Mouse (Mus musculus) olfactory bulb, adult 2 months (tissue): ENCODE data around the gene Akirin1.

Source experiments
- CTCF ChIP-seq: fragments of 200-500 bp; IDR thresholded peaks from 2 replicates; pipeline ENCODE4 v1.5.1; 2012; ENCODE audit warnings: low read depth, mild to moderate bottlenecking, low read length, moderate library complexity; ENCODE audit not compliant: insufficient read depth
- POLR2A ChIP-seq: fragments of 200-500 bp; IDR thresholded peaks from 2 replicates; pipeline ENCODE4 v1.6.1; 2012; ENCODE audit warnings: mild to moderate bottlenecking, low read depth, low read length, moderate library complexity; ENCODE audit not compliant: insufficient read depth

- TF ChIP-seq POLR2A (no peak), CTCF (no peak)
These were observed 14.9 kb upstream of the Akirin1 start for GRCm38 (mm10) chr4:123765071-123765470.
